Mouse (Mus musculus): Measurements from ENCODE around the gene Erc2. TPM values are rescaled to one million over a fixed set of nuclear protein-coding genes. Genes with fewer than 3 reads are reported as not detected.

The Erc2 gene
- total RNA-seq, 2 experiments from 2014 or later: 227 to 232 TPM

GRCm38 (mm10) chr14:28295145-28295544 is 672.9 kb downstream of the Erc2 start:
- no peak for DNase-seq (ENCODE audit: low spot score in 2 of 2)
- intact Hi-C loops (cut with DNase I): no loop called here

DNA sequence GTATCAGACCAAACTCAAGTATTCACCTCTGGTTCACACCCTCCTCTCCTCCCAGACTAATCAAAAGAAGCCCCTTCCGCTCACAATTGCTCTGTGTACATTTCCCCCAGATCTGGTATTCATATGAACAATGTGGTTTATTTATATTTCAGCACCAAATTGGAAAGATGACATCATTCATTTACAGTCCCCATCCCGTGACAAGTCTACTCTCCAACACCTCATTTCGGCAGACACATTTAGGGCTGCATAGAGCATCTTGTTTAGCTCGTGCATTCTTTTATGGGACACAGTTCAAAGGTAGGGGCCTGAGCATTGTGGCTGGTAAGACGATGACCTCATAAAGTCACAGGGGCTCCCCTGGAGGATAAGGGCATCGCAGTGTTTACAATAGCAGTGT is 677.9 kb downstream of the Erc2 start:
- intact Hi-C loops (cut with DNase I): no loop called here
- DNase-seq (ENCODE audit: low spot score in 2 of 2): no peak

- intact Hi-C loops (cut with DNase I): no loop called here
- no peak for DNase-seq (ENCODE audit: low spot score in 2 of 2)
Observed at GRCm38 (mm10) chr14:28301251-28301650, 679.0 kb downstream of the Erc2 start.

DNA sequence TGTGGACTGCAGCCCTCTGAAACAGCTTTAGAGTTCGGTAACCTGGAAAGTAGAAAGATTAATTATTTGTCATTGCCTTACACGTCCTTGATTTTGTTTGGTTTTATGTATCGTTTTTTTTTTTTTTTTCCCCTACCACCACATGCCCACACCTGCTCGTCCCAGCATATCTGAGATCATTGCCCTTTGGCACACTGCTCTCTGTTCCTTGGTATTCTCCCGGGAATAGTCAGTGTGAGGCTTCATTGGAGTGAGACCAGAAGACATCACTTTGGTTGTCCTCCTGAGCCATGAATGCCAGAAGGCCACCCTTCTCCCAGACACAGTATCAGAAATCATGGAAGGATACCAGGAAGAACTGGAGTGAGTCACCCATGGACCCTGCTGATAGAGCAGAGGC is 681.9 kb downstream of the Erc2 start:
- DNase-seq (ENCODE audit: low spot score in 2 of 2): no peak
- intact Hi-C loops (cut with DNase I): no loop called here

- intact Hi-C loops (cut with DNase I): no loop called here
- no peak for DNase-seq (ENCODE audit: low spot score in 2 of 2)
Observed at GRCm38 (mm10) chr14:28308661-28309060, 686.4 kb downstream of the Erc2 start.

- intact Hi-C loops (cut with DNase I): no loop called here
- DNase-seq (ENCODE audit: low spot score in 2 of 2): peak in 1 of 2 experiments; percentile 37
Observed at GRCm38 (mm10) chr14:28316851-28317250, 694.6 kb downstream of the Erc2 start.

- intact Hi-C loops (cut with DNase I): loop anchor here (10.0 kb wide), 1 partner anchor 183 kb away; the partner anchor contains the start of gene Wnt5a
- DNase-seq (ENCODE audit: low spot score in 2 of 2): no peak
Observed at GRCm38 (mm10) chr14:28321916-28322534, 699.8 kb downstream of the Erc2 start.

- intact Hi-C loops (cut with DNase I): loop anchor here (10.0 kb wide), 1 partner anchor 182 kb away; the partner anchor contains the start of gene Wnt5a
- no peak for DNase-seq (ENCODE audit: low spot score in 2 of 2)
Observed at GRCm38 (mm10) chr14:28323243-28323642, 701.0 kb downstream of the Erc2 start.

GRCm38 (mm10) chr14:28323727-28324126 is 701.5 kb downstream of the Erc2 start:
- intact Hi-C loops (cut with DNase I): loop anchor here (10.0 kb wide), 1 partner anchor 181 kb away; the partner anchor contains the start of gene Wnt5a
- DNase-seq (ENCODE audit: low spot score in 2 of 2): no peak

DNA sequence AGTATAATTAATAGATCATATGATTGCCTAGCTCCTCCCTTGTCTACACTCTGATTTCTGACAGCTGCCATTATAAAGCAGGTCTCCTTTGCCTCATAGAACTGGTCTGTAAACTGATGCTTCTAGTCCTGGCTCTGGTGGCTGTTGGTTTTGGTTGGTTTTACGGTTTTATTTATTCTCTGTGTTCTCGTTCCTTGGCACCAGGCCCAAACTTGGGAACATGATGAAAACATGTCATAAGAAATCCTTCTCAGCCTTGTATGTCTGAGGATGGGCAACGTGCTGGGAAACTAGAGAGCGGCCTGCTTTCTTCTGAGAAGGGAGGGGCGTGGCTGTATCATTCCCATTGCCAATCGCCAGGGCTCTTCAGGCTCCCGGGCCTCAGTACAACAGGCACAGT is 704.2 kb downstream of the Erc2 start:
- intact Hi-C loops (cut with DNase I): loop anchor here (10.0 kb wide), 1 partner anchor 178 kb away; the partner anchor contains the start of gene Wnt5a
- DNase-seq (ENCODE audit: low spot score in 2 of 2): no peak

DNA sequence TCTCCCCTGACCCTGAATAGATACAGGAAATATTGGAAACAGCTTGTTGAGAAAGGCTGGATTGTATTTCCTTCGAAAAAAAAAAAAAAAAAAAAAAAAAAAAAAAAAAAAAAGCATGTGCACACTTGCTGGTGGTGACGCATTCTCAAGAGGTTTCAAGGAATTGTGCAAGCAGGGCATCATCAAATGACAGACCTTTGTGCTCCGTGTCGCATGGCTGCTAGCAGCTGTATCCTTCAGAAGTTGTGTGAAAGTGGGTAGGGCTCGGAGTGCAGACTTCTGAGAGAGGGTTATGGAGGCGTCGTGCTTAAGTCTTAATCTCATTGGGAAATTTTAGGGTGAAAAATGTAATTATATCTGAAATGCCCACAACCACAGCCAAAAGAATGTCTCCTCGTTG is 706.3 kb downstream of the Erc2 start:
- no peak for DNase-seq (ENCODE audit: low spot score in 2 of 2)
- intact Hi-C loops (cut with DNase I): loop anchor here (10.0 kb wide), 1 partner anchor 176 kb away; the partner anchor contains the start of gene Wnt5a

GRCm38 (mm10) chr14:28331108-28331507 is 708.9 kb downstream of the Erc2 start:
- intact Hi-C loops (cut with DNase I): no loop called here
- DNase-seq (ENCODE audit: low spot score in 2 of 2): no peak

- intact Hi-C loops (cut with DNase I): no loop called here
- DNase-seq (ENCODE audit: low spot score in 2 of 2): peak in 1 of 2 experiments; percentile 57
Observed at GRCm38 (mm10) chr14:28332351-28332953, 710.2 kb downstream of the Erc2 start.

DNA sequence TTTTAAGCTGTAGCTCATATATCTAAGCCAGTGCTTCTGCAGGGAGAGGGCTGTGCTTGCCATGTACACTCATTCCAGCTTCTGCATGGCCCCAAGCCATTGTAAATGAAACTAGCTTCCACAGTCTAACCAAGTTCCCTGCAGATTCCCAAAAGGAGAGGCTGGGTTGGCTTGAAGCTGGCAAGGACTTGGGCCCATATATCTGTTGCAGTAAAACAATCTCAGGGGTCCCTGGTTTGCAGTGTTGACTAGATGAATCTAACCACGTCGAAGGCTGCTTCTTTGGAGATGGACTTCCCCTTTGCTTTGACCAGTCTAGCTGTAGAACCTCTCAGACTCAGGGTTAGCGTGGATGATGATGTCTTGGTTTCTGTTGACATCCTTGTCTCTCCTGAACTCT is 716.9 kb downstream of the Erc2 start:
- intact Hi-C loops (cut with DNase I): no loop called here
- no peak for DNase-seq (ENCODE audit: low spot score in 2 of 2)

DNA sequence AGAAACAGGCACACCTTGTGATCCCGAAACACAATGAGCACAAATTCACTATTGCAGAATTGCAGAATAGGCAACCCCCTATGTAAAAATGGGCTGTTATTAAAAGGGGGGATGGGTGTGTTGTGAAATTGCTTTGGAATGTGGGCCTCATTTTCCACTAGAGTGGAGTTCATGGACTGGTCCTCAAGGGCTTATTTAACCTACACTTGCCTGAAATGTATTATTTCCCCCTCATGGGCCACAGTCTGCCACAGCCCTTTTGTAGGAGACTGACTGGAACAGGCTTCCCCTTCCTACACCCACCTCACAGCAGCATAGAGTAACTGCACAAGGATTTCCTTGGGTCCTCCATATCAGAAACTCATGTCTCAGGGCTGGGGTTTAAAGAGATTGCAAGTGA is 726.9 kb downstream of the Erc2 start:
- DNase-seq (ENCODE audit: low spot score in 2 of 2): no peak
- intact Hi-C loops (cut with DNase I): no loop called here

DNA sequence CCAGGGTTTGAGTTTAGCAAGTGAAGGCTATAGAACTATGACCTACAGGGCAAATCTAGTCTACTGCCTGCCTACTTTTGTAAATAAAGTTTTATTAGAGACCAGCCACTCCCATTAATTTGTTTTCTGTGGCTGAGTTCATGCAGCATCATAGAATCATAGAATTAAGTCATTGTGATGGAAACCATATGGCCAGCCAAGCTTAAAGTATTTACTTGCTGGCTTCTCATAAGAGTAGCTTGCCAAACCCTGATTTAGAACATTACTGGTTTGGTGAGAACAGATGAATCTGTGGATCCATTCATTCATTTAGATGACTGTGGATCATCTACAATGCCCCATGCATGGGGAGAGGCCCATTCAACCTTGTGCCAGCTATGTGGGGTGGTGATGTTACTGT is 733.8 kb downstream of the Erc2 start:
- intact Hi-C loops (cut with DNase I): no loop called here
- peak in 1 of 2 experiments; percentile 28 for DNase-seq (ENCODE audit: low spot score in 2 of 2)

GRCm38 (mm10) chr14:28359502-28359901 is 737.3 kb downstream of the Erc2 start:
- DNase-seq (ENCODE audit: low spot score in 2 of 2): no peak
- intact Hi-C loops (cut with DNase I): no loop called here

DNA sequence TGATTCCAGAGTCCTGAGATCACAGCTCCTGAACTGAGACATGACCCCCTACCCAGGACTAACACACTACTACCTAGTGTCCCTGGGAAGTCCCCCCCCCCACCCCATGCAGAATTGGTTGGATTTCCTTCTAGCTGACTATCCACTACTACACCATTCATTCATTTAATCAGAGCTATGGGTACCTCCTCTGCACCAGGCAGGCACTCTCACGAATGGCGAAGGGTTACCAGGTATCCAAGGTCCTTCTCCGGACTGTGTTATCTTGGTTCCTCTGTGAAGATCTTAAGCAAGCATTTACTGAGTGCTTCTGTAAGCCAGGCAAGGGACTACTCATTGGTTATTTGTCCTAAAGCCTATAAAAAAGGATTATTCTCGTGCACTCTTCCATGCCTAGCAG is 737.8 kb downstream of the Erc2 start:
- DNase-seq (ENCODE audit: low spot score in 2 of 2): no peak
- intact Hi-C loops (cut with DNase I): no loop called here

DNA sequence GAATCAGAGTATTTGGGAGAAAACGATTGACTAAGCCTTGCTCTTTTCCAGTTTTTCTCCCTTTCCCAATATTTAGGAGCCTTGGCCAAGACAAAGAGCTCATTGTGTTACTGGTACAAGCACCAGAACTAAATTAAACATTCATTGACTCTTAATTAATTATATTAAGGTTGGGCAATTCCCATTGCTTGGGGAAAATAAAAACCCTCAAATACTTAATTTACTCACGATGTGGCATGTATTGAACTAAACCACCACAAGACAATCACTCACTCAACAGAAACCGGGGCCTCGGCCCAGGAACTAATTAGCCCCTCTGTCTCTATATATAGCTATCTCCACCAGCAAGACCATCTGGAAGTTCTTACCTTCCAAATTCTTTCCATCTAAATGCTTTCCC is 740.1 kb downstream of the Erc2 start:
- intact Hi-C loops (cut with DNase I): no loop called here

DNA sequence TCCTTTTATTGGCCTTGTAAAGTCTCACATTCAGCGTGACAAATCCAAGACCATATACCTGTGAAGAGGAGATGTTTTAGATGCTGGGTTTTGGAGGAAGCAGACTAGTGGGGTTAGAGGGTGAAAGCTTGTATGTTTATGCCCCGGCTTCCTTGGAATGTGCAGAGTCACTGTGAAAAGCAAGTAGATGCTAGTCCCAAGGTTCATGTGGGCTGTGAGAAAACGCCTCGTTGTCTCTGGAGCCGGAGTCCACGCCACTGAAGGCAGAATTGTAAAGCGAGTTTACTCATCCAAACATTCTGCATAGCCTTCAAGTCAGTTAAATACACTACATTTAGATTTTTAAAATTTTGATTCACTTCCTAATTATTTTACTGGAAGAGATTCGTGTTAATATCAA is 748.5 kb downstream of the Erc2 start:
- DNase-seq (ENCODE audit: low spot score in 2 of 2): peak in 1 of 2 experiments; percentile 21
- intact Hi-C loops (cut with DNase I): no loop called here

More for the DNA sequence above, 740.1 kb downstream of the Erc2 start:
- no peak for DNase-seq (ENCODE audit: low spot score in 2 of 2)

DNA sequence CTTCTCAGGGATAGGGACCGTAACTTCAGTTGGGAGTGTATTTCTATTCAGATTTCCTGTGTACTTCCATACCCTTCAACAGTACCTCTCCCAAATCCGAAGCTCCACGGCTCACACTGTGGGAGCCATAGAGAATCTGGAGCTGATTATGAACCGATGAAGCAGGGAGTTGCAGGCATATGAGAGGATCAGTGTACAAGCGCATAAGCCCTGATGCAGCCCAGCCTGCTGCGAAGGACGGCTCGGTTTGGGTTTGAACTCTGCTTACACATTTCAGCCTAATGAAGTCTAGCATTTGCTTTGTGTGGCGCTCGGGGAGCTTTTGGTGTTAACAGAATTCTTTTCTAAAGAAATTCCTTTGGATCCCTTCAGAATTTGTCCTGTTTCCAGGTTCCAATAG is 749.4 kb downstream of the Erc2 start:
- intact Hi-C loops (cut with DNase I): no loop called here
- DNase-seq (ENCODE audit: low spot score in 2 of 2): no peak

Data from left cerebral cortex, postnatal 25 days (tissue).